Mouse (Mus musculus): ENCODE measurements around the gene Cela1.

The Cela1 gene

DNA sequence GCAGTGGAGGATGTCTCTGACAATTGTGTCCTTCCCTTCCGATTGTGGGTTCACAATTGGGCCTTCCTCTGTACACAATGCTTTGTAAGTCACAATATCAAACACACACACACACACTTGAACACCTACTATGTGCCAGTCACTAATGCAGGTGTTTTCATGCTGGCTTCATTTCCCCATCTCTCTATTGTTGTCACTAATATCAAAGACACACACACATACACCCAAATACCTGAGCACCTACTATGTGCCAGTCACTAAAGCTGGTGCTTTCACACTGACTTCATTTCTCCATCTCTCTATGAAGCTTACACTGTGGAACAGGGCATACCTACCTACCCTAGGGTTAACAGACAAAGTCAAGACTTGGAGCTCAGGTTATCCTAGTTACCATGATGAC lies 17.7 kb upstream of the Cela1 start:
- DNase-seq (ENCODE audit: low spot score in 2 of 2): no peak

DNA sequence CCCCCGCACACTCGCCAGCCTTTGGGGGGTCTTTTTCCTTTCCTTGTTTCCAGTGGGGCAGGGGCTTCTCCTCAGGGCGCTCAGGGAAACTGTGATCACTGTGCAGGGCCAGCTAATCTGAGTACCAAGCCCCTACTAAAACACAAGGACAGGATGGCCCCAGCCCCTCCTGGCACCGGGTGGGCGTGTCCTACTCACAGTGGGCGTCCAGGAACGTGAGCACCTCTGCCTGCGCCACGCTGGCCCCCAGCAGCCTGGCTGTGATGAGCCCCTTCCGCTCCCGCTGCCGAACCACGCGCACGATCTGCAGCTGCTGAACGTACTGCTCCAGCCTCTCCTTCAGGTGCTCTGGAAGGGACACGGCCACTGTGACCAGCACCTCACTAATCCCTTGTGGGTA lies 16.2 kb upstream of the Cela1 start:
- no peak for DNase-seq (ENCODE audit: low spot score in 2 of 2)

DNA sequence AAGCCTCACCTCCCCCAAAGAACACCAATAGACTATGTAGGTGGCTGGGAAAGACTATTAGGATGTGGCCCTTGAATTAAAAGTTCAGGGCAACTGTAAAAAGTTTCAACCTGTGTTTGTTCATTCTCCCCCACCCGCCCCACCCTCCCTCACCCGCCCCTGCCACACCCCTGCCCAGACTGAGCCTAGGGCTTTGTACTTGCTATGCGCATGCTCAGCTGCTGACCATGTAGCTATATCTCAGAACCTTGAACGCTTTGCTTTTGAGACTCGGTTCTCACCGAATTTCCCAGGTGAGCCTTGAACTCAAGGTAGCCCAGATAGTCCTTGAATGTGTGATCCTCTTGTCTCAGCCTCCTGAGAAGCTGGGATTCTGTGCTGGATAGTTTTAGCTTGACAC lies 14.1 kb upstream of the Cela1 start:
- no peak for DNase-seq (ENCODE audit: low spot score in 2 of 2)

DNA sequence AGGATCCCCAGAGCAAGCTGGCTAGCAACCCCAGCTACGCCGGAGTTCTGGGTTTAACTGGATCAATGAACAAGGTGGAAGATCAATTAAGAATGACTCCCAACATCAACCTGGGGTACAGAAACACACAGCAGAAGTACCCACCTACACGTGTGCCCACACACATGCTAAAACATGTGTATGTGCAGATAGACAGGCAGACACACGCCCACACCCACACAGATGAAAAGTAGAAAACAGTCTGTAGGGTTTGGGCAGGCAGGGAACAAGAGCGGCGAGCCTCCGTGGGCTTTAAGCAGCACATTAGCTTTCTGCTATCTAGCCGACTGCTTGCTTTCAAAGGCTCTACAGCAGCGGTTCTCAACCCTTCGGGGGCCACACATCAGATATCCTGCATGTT lies 13.4 kb upstream of the Cela1 start:
- no peak for DNase-seq (ENCODE audit: low spot score in 2 of 2)

DNA sequence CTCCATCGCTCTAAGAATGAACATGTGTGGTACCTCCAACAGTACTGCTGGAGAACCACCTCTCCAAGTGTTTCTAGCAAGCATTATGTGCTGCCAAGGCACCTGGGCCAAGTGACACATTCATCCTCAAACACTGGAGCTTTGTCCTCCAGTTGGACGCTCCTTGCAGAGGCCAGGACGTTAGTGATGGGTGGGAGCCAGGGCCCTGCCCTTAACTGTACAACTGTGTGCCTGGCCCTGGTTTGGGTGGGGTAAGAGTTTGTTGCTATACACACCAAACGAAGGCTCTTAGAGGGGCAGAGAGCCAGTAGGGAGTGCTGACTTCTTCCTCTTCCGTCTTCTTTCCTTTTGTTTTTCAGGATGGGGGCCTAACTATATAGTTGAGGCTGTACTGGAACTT lies 12.7 kb upstream of the Cela1 start:
- DNase-seq (ENCODE audit: low spot score in 2 of 2): no peak

DNA sequence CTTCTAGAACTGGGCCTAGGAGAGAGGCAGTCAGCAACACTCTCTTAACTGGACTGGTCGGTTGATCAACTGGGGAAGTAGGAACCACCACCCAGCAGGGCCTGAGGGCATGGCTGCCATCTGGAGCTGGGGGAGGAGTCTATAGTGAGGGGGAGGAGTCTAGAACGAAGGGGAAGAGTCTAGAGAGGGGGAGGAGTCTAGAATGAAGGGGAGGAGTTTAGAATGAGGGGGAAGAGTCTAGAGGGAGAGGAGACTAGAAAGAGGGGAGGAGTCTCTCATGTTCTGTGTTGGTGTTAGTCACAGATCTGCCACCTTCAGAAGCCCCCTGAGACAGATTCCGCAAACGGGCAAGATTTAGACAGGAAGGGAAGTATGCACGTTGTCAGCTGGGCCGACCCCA lies 11.7 kb upstream of the Cela1 start:
- DNase-seq (ENCODE audit: low spot score in 2 of 2): no peak

DNA sequence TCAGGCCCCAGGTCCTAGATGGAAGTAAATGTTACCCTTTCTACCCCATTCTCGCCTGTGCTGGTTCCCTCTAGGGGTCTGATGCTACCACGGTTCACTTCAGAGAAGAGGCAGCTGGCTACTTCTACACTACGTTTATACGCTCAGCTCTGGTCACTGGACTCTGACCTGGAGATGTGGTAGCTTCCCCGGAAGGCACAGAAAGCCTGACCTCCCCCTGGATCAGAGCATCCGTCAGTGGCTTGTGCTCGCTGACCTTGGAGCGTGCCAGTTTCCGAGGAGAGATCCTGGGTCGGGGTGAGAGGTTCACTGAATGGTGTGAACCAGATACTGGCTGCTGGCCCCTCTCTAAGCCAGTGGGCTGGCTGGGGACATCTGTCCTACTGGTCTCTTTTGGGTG lies 10.4 kb upstream of the Cela1 start:
- DNase-seq (ENCODE audit: low spot score in 2 of 2): no peak

DNA sequence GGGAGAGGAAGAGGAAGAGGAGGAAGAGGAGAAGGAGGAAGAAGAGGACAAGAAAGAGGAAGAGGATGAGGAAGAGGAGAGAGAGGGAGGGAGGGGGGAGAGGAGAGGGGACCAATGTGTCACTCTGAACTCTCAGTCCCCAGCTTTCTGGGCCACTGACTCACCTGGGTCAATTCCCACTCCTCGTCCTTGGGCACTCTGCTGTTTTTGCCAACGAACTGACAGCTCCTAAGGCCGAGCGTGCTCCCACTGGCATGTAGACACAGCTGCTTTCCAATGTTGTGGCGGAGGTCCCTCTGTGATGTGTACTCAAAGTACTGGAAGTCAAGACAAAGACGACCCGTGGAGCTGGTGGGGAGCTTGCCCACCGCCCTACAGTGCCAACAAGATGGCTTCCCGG lies 6.7 kb upstream of the Cela1 start:
- no peak for DNase-seq (ENCODE audit: low spot score in 2 of 2)

DNA sequence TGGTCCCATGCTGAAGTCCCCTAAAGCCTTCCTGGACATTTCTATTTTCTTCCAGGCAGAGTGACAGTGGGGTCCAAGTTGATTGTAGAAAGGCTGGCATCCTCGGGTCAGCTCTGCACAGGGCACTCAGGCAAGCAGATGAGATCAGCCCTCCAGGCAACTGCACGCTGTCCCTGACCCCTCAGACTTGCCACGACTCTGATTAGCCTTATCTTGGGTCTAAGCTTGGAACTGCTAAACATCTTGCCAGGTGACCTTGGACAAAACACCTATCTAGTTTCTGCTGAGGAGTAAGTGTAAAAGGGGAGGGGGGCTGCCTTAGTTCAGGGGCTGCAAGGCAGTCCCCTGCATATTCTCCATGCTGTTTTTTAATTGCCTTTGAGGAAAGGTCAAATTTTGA lies 4.3 kb upstream of the Cela1 start:
- no peak for DNase-seq (ENCODE audit: low spot score in 2 of 2)

DNA sequence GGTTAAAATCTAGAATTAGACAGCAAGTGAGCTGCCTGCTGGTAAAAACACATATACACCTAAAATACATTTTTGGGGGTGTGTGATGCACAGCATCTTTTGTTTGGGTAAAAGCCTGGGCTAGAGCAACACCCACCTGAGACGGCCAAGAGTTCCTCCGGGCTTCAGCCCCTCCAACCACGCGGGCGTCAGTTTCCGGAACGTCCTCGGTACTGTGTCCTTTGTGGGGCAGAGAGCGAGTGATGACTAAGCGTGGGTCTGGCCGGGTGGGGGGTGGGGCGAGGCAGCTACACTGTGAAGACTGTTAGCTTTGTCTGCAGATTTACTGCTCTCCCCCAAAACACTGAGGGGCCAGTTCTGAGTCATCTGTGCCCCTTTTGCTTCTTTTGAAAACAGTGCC lies 732 bp downstream of the Cela1 start:
- DNase-seq (ENCODE audit: low spot score in 2 of 2): peak; percentile 47 to 54

DNA sequence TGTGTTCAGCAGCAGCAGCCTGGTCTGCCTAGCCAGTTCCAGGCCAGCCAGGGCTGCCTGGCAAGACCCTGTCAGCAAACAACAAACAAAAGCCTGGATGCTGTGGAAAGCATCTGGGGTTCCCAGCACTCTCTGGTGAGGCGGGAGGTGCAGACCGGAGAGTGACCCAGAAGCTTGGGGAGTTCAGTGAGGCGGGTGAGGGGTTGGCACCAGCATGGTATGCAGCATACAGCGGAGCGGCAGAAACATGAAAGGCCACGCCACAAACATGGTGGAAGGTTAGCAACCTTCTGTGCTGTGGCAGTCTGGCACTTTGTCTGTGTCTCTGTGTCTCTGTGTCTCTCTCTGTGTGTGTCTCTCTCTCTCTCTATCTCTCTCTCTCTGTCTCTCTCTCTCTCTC lies 1.3 kb downstream of the Cela1 start:
- DNase-seq (ENCODE audit: low spot score in 2 of 2): no peak

DNA sequence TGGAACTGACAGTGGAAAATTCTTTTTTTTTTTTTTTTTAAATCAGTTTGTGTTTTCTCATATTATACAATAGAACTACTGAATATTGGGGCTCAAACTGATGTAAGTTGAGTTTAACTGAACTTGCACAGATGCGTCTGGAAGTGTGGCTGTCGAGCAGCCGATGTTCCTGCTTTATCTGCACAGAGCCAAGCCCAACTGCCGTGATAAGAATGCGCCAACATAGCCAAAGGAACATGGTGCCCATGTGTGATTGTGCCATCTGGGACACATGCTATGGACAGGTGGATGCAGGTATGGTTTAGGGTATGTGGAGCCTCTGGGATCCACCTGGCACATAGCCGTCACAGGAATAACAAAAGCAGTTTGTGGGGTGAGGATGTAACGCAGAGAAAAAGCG lies 1.9 kb downstream of the Cela1 start:
- DNase-seq (ENCODE audit: low spot score in 2 of 2): no peak

DNA sequence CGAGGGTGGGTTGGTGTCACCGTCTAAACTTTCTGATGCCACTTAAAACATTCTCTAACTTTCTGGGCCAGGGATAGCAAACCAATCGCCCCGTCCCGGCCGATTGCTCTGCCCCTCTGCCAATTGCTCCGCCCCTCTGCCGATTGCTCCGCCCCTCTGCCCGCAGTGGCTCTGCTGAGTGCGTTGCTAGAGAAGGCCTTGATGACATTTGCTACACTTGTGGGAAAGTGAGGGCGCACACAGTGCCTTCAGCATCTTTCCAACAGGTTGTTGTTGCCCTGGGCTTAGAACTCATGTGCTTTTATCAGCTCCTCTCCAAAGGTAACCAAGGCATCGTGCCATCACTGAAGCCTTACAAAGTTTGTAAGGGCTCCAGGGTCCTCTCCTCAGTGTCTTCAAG lies 2.5 kb downstream of the Cela1 start:
- DNase-seq (ENCODE audit: low spot score in 2 of 2): no peak

DNA sequence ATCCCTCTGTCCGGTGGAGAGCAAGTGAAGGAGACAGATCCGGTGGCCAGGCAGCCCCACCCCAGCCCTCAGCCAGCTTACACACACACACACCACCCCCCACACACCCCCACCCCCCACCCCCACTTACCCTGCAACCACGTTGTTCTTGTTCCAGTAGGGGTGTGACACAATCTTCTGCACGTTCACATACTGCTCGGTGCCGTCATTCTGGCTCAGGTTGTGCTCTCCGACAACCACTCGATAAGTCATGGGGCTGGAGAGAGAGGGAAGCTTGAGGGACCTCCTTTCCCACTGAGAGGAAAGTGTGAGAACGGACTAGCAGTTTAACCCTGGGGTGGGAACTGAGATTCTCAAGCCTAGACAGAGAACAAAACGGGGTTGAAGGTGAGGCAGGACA lies 3.3 kb downstream of the Cela1 start:
- DNase-seq (ENCODE audit: low spot score in 2 of 2): no peak

DNA sequence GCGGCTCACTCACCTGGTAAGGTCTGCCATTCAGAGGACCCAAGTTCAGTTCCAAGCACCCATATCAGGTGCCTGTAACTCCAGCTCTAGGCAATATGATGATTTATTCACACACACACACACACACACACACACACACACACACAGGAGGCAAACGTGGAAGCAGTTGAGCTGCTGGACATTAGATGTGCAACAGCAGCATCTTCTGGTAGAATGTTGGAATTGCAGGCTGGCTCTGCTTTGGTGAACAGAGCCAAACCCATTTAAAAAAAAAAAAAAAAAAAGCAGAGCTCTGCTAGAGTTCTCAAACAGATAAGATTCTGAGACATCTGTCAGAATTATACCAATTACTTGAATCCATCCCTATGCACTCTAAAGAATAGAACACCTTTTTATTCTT lies 4.7 kb downstream of the Cela1 start:
- DNase-seq (ENCODE audit: low spot score in 2 of 2): peak; percentile 54 to 58

DNA sequence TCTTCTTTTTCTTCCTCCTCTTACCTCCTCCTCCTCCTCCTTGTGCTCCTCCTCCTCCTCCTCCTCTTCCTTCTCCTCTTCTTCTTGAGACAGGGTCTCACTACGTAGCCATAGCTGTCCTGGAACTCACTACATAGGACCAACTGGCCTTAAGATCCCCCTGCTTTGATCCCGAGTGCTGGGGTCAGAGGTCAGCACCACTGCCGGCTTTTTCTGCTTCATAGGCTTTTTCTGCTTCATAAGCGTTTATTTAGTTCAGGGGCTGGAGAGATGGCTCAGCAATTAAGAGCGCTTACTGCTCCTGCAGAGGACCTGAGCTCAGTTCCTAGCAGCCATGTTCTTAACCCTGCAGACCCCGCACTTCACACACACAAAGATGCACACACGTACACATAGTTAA lies 6.0 kb downstream of the Cela1 start:
- DNase-seq (ENCODE audit: low spot score in 2 of 2): no peak

DNA sequence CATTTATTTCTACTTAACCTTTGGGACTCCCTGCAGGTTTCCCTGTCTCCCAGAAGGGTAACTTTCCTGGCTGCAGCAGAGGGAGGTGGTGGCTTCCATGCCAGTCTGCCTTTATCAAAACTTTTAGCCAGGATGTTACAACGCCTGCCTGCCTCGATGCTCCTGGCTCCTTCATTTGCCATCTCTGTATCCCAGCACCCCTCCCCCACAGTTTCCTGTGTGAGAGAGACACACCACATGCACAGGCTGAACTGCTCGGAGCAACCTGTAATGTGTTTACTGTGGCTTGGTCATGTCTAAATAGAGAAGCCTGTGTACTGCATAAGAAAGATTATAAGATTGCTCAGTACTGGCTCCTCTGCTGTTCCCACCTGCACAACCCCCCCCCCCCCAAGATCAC lies 7.3 kb downstream of the Cela1 start:
- DNase-seq (ENCODE audit: low spot score in 2 of 2): no peak

DNA sequence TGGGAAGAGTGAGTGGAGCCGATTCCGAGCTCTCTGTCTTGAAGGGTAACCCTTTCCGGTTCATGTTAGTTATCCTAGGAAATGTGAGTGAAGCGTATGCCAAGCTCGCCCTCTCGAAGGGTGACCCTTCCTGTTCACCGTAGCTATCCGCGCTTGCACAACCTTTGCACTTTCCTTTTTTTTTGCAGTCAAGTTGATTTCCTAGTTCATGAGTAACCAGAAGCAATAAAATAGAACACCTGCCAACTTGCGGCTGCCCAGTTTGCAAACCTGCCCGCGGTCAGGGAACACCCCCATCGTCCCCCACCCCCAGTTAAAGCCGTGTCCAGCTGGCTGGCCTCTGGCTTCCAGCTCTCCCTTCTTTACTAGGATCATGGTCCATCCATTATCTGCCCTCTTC lies 8.7 kb downstream of the Cela1 start:
- no peak for DNase-seq (ENCODE audit: low spot score in 2 of 2)

DNA sequence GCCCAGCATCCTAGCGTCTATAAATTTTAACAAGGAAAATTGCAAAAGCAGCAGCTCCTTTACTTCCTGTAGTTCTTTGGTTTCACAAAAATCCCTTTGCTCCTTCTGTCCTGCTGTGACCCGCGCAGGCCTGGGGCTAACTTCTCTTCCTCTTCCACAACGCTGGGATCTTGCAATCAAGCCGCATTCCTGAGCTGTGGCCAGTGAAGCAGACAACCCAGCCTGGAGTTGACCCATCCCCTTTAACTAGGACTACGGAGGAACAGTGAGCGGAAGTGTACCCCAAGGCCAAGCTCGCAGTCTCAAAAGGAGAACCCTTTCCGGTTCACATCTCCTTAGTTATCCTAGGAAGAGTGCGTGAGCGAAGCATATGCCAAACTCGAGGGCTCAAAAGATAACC lies 9.1 kb downstream of the Cela1 start:
- no peak for DNase-seq (ENCODE audit: low spot score in 2 of 2)

DNA sequence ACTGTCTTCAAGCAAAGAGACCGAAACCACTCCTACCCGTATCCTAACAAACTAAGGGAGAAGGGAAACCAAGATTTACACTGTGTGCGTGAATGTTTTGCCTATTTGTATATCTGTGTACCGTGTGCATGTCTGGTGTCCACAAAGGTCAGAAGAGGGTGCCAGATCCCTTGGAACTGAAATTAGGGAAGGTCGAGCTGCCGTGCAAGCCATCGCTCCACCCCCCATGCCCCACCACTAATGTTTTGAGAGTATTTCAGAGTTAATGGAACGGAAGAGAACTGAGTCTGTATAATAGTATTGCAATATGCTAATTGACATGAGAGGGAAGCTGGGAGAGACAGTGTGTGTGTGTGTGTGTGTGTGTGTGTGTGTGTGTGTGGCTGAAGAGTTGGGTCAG lies 10.0 kb downstream of the Cela1 start:
- DNase-seq (ENCODE audit: low spot score in 2 of 2): no peak

DNA sequence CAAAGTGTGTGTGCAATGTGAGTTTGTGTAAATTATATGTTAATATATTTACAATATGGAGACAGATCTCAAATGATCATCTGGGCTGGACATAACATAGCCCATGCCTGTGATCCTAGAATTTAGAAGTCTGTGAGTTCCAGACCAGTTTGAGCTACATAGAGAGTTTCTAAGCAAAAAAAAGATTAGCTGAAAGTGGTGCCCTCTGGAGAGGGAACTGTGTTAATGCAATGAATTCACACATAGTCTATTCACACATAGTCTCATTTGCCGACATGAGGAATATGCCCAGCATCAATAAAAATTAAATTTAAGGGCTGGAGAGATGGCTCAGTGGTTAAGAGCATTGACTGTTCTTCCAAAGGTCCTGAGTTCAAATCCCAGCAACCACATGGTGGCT lies 11.2 kb downstream of the Cela1 start:
- DNase-seq (ENCODE audit: low spot score in 2 of 2): no peak

DNA sequence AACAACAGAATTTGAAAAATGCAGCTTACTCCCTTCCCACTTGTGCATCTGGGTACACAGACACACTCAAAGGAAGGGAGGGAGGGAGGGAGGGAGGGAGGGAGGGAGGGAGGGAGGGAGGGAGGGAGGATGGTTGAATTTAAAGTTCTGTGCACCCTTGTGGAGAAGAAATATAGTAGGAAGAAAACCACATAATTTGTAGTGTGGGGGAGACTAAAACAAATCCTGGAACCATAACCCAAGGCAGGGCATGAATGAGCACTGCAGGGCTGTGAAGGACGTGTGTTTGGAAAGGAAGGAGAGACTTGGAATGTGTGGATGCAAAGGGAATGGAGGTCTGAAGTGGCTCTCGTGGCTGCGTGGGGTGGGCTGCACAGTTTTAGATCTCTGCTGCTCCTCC lies 12.2 kb downstream of the Cela1 start:
- no peak for DNase-seq (ENCODE audit: low spot score in 2 of 2)

DNA sequence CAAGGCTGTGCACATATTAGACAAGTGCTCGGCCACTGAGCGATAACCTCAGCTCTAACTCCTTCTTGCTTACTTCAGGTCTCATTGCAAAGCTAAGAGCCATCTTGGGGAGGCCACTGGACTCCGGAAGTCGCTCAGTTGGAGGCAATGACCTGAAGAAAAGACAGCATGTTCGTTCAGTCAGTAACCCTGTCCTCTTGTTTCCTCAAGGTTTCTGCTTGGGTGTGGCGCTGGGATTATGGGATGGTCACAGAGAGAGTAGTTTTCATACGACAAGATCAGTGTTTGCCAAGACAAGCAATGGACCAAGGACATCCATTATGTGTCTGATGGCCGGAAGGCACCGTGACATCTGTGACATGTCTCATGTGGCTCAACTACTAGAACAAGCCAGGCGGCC lies 13.2 kb downstream of the Cela1 start:
- DNase-seq (ENCODE audit: low spot score in 2 of 2): no peak

DNA sequence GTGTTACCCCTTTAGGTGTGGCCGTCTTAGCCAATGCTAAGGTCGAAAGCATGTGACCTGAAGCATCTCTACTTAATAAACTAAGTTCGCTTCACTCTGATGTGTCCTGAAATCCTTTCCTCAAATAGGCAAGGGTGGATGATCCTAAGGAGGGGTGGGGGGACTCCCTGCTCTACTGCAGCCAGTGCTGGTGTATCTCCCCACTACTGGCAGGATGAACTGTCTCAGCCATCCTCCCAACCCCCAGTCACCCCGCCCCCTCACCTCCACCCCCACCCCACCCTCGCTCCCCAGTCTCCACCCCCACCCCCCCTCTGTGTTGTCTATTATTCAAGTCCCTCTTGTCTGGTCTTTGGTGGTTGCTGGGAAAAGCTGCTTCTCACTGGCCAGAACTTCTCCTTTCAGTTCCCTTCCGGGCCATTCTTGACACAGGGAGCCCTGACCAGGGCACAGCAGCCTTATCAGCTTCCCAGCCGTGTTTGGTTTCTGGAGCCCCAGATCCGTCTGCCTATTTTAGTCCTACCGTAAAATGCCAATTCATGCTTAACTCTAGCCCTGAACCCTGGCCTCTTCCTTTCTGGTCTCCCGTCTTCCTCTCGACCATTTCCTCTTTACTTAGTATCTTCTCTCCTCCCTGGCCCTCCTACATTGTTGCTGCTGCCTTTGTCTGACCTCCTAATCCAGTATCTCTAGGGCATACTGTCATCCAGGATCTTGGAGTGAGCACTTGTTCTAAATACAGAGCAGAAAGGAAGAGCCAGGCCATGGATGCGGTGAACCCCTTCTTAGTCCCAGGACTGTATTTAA lies 13.9 kb downstream of the Cela1 start:
- no peak for DNase-seq (ENCODE audit: low spot score in 2 of 2)
